Mouse (Mus musculus): ENCODE results near the gene Zmat3.

Gene Zmat3

GRCm38 (mm10) chr3:32371957-32372356 is 6.1 kb upstream of the Zmat3 start:
- no peak for DNase-seq

DNA sequence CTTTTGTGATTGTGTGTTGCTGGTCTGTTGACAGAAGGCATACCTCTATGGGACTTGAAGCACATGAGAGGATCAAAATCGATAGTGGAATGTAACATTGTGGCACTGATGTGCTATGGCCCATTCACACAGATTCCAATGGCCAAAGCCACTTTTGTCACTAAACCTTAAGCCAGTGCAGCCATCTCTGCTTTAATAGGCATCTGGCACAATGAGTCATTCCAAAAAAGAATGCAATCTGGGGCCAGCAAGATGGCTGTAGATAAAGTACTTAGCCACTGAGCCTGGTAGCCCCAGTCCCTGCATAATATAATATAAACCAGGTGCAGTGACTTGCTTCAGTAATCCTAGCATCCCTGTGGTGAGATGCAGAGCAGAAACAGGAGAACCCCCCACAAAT is 1.7 kb upstream of the Zmat3 start:
- DNase-seq, result no peak

DNA sequence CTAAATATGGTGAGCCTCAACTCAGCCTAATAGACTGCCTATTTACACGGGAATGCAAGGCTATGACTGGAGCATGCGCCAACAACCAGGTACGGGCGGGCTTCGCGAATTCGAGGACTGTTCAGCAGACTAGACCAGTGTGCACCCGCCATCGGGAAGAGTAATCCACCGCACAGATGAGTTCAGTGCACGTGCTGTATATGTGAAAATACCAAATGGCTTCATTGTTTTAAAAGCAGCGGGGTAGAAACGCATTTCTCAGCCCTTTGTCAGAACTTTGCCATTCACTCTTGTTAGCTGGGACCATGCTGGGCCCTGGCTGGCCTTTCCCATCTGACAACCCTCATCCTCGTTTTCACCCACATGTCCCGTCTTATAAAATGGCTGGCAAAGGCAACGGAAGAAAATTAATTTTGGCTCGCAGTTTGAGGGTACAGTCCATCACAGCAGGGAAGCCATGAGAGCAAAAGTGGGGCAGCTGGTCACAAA is 476 bp upstream of the Zmat3 start:
- no peak for DNase-seq

GRCm38 (mm10) chr3:32364841-32365545 is 821 bp downstream of the Zmat3 start:
- DNase-seq, result no peak

DNA sequence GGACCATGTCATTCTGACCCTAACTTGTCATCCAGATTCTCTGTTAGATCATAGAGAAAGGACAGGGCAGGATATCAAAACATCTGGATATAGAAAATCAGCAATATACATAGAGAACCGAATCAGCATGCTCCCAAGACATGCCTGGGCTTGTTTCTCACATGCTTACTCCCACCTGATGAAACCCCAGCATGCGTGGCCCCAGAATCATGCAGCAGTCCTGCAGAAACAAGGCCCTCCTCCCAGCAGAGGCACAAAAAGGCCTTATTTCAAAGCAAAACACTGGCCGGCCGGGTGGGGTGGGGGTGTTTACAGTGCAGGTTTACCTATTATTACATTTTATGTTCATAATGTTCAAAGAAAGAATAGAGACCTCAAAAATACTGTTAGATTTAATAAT is 1.6 kb downstream of the Zmat3 start:
- DNase-seq, result no peak

- DNase-seq, result peak; percentile 30
Measured at GRCm38 (mm10) chr3:32361221-32361620, 4.6 kb downstream of the Zmat3 start.

- peak; percentile 38 for DNase-seq
Measured at GRCm38 (mm10) chr3:32347881-32348280, 17.9 kb downstream of the Zmat3 start.

DNA sequence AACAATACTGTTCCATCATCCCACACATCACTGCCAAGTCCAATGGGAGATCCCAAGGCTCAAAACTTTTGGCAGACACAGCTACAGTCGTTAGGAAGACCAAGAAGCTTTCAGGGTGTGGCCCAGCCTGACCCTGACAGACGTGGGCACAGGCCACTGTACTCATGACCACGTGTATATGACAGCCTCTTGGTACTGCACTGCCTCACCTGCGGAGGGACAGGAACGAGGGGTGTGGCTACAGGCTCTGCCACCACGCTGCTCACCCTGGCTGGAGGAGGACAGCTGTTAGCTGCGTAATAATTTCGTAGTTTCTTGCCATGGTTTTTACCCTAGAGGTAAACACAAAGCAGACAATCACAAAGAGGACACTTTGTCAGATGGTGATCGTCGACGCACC is 20.6 kb downstream of the Zmat3 start:
- no peak for DNase-seq

GRCm38 (mm10) chr3:32344825-32345224 is 21.0 kb downstream of the Zmat3 start:
- no peak for DNase-seq

- DNase-seq, result no peak
Measured at GRCm38 (mm10) chr3:32343371-32343770, 22.4 kb downstream of the Zmat3 start.

DNA sequence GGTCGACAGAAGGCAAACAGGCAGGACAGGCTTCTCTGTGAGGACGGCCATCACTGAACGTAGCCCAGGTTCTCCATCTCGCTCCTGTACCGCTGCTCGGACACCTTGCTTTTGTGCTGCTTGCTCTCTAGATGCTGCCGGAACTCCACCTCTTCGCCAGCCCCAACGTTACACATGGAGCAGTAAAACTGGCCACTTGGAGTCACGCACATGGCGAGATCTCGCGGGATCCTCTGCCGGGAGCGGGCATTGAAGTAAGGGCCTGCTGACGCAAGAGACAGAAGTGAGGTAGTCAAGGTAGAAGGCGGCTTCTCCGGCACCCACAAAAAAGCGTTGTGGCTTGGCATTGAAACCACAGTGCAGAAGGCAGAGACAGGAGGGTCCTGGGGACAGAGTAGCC is 24.4 kb downstream of the Zmat3 start:
- no peak for DNase-seq

DNA sequence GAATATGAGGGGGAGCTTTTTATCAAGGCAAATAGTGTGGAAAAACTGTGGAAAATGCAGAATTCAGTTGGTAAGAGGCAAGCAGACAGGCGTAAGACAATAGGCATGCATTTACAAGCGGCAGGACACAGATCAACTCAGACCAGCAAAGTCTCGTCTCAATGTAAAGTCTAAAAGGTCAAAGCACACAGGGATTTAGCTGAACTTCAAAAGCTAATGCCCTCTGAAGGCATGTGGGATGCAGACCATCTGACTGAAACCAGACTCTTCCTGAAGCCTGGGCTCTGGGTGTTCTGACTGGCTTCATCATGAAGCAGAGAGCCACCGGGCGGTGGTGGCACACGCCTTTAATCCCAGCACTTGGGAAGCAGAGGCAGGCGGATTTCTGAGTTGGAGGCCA is 27.6 kb downstream of the Zmat3 start:
- no peak for DNase-seq

GRCm38 (mm10) chr3:32337770-32338169 is 28.0 kb downstream of the Zmat3 start:
- no peak for DNase-seq

GRCm38 (mm10) chr3:32334901-32335300 is 30.9 kb downstream of the Zmat3 start:
- DNase-seq, result peak; percentile 55

- DNase-seq, result peak; percentile 83
Measured at GRCm38 (mm10) chr3:32333456-32334086, 32.2 kb downstream of the Zmat3 start.

DNA sequence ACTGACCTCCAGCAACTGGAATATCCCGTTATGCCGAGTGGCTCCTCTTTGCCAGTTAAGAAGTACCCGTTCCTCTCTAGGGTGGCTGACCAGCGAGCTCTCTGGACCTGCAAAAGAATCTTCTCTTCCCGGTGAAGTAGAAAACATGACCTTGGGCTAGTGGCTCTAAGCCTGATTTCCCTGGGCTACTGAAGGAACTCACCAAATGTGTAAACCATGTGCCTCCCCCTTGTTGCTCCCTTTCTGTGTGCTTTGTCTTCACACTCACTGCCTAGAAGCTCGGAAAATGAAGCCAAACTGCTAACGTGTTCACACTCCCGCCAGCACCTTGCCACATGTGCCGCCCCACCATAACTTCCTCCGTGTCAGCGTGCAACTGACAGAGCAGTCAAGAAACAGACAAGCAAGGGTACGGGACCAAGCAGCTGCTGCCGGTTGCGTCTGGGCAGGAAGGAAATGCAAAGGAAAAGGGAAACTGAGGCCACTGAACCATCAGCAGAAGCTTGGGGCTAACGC is 47.9 kb downstream of the Zmat3 start:
- no peak for DNase-seq

DNA sequence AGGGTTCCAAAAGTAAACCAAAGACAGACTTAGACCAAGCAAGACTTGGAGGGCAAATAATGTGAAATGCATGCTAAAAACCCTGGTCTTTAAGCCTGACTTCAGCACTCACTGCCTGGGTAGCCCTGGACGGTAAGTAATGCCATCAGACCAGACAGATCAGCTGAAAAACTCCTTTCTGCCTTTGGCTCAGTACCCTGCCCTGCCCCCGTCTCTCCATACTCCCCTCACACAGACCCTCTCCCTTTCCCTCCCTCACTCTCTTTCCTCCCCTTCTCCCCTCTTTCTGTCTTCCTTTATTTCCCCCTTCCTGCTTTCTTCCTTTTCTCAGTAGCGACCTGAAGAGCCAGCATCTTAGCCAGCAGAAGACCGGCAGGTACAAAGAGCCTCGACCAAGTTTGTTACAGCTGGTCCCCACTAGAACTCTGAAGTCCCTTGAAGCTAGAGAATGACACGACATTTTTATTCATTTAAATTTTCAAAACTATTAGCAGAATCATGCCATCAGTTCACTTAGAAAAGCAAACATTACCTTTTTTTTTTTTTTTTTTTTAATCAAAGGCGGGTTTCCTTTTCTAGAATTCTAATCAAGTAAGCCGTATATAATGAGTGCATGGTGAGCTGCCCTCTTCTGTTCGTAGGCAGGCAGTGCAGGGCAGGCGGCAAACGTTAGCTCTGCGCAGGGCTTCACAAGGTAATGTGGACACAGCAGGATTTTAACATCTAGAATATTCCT is 48.5 kb downstream of the Zmat3 start:
- peak; percentile 48 for DNase-seq

DNA sequence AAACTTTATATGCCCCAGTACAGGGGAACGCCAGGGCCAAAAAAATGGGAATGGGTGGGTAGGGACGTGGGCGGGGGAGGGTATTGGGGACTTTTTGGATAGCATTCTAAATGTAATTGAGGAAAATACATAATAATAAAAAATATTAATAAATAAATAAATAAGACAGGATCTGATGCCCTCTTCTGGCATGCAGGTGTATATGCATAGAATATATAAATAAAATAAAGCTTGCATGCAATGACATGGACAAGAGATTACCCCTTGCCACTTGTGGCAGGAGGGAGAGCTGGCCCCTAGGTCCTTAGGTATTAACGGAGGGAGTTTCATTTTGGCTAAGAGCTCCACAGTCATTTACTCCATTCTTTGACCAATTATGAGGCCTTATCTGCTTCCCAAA is 51.1 kb downstream of the Zmat3 start:
- no peak for DNase-seq

DNA sequence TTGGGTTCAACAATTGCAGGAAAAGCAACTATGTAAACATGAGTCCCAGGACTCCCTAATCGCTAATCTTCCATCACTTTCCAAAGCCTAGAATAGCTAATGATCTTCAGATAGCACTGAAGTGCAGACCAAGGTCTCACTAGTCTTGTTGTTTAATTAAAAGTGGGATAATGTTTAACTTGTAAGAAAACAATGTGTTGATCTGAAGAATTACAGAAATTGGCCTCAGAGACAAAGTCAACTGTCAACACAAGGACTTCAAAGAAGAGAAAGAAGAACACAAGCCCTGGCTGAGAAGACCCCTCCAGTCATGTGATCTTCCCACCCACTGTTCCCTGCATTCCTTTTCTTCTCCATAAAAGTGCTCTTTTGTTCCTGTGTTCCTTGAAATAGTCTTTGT is 61.6 kb downstream of the Zmat3 start:
- no peak for DNase-seq

DNA sequence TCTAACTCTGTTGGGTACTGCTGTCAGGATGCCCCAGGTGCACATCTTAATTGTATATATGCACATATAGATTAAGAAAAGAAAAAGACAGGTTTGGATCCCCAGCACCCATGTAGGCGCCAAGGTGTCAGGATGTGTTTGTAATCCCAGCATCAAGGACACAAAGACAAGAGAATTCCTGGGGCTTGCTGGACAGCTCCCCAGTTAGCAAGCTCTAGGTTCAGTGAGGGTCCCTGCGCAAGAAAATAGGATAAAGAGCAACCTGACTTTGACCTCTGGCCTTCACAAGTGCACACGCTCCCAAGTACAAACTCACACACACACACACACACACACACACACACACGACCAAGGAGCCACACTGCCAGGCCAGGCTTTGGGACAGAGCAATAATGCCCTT is 73.8 kb downstream of the Zmat3 start:
- DNase-seq, result no peak
